Mouse (Mus musculus) urinary bladder, postnatal 25 days (tissue): ENCODE results near the gene H13.

Experiments
- DNase-seq: peaks from one replicate; pipeline ENCODE4 v3.0.0; 2022; ENCODE audit warnings: low spot score

H13 gene

GRCm38 (mm10) chr2:152669256-152669638 is at the start of gene H13:
Gene H13, plus strand, starts transcription at chr2:152669461.
- DNase-seq = peak; percentile 93

- DNase-seq = no peak
Measured at GRCm38 (mm10) chr2:152620367-152621134, 48.7 kb upstream of the H13 start.

GRCm38 (mm10) chr2:152622151-152622550 is 47.1 kb upstream of the H13 start:
- DNase-seq = no peak

- DNase-seq = no peak
Measured at GRCm38 (mm10) chr2:152622953-152623352, 46.3 kb upstream of the H13 start, which contains the start of gene Defb25. Gene Defb25, minus strand, starts transcription at chr2:152623053.

- DNase-seq = no peak
Measured at GRCm38 (mm10) chr2:152624566-152624965, 44.7 kb upstream of the H13 start.

GRCm38 (mm10) chr2:152625256-152625655 is 44.0 kb upstream of the H13 start:
- no peak for DNase-seq

- no peak for DNase-seq
Measured at GRCm38 (mm10) chr2:152626774-152627591, 42.3 kb upstream of the H13 start, which contains the start of gene Rem1. Gene Rem1, plus strand, starts transcription at chr2:152626951.

GRCm38 (mm10) chr2:152628066-152628465 is 41.2 kb upstream of the H13 start:
- DNase-seq = no peak

- DNase-seq = no peak
Measured at GRCm38 (mm10) chr2:152629239-152629638, 40.0 kb upstream of the H13 start.

GRCm38 (mm10) chr2:152629904-152630303 is 39.4 kb upstream of the H13 start:
- DNase-seq = no peak

GRCm38 (mm10) chr2:152633334-152633733 is 35.9 kb upstream of the H13 start:
- DNase-seq = no peak

GRCm38 (mm10) chr2:152634311-152634710 is 35.0 kb upstream of the H13 start:
- no peak for DNase-seq

- DNase-seq = peak; percentile 24
Measured at GRCm38 (mm10) chr2:152636246-152637005, 32.8 kb upstream of the H13 start.

- no peak for DNase-seq
Measured at GRCm38 (mm10) chr2:152637006-152637322, 32.3 kb upstream of the H13 start.

- no peak for DNase-seq
Measured at GRCm38 (mm10) chr2:152637381-152637780, 31.9 kb upstream of the H13 start.

- no peak for DNase-seq
Measured at GRCm38 (mm10) chr2:152638865-152639264, 30.4 kb upstream of the H13 start.

- DNase-seq = no peak
Measured at GRCm38 (mm10) chr2:152639406-152640113, 29.7 kb upstream of the H13 start.

- DNase-seq = no peak
Measured at GRCm38 (mm10) chr2:152652901-152653620, 16.2 kb upstream of the H13 start.

- peak; percentile 22 for DNase-seq
Measured at GRCm38 (mm10) chr2:152653874-152654715, 15.2 kb upstream of the H13 start.

GRCm38 (mm10) chr2:152657398-152657797 is 11.9 kb upstream of the H13 start:
- DNase-seq = peak; percentile 45
